Mouse (Mus musculus) C2C12 (cell line): ENCODE data around the gene Camta1.

Source experiments
- CTCF ChIP-seq: IDR thresholded peaks from one replicate; pipeline ENCODE4 v1.5.1; 2011; ENCODE audit not compliant: control insufficient read depth, insufficient read depth, insufficient read length
- MAX ChIP-seq: IDR thresholded peaks from one replicate; pipeline ENCODE4 v1.6.1; 2011; ENCODE audit warnings: mild to moderate bottlenecking, control low read depth
- MYOG ChIP-seq: IDR thresholded peaks from one replicate; pipeline ENCODE4 v1.6.1; 2011; ENCODE audit not compliant: control insufficient read depth, insufficient read length; ENCODE audit errors: extremely low read depth
- USF1 ChIP-seq: IDR thresholded peaks from one replicate; pipeline ENCODE4 v1.6.1; 2011; ENCODE audit warnings: low read depth, mild to moderate bottlenecking, control low read depth, moderate library complexity

DNA sequence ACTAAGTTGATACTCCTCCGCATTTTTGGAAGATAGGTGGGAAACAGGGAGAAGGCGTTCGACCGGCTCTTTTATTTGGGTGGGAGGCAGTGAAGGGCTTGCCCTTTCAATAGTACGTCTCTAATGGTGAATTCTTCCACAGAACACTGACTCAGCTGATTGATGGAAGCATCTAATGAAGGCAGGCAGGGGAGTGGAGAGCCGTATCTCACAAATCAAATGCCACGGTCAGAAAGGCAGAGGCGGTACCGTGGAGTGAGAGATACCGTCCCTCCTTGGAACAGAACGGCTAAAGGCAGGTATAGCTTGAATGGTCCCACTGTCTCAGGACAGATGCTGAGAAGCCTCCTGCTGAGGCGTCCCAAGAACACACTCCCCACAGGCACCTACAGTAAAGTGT, 714.1 kb downstream of the Camta1 start:
- TF ChIP-seq CTCF = no peak
- TF ChIP-seq MAX = no peak
- TF ChIP-seq MYOG = no peak
- no peak for TF ChIP-seq USF1
